Mouse (Mus musculus) urinary bladder, postnatal 36 days (tissue): Measurements from ENCODE around the gene Myo3b.

ENCODE experiments used
- DNase-seq, 2 experiments: peaks; one replicate each; pipeline ENCODE4 v3.0.0; 2022; ENCODE audit warnings: low spot score in 2 of 2, mixed read lengths in 1 of 2

The Myo3b gene

GRCm38 (mm10) chr2:70352435-70353165 is 313.7 kb downstream of the Myo3b start:
- no peak for DNase-seq

DNA sequence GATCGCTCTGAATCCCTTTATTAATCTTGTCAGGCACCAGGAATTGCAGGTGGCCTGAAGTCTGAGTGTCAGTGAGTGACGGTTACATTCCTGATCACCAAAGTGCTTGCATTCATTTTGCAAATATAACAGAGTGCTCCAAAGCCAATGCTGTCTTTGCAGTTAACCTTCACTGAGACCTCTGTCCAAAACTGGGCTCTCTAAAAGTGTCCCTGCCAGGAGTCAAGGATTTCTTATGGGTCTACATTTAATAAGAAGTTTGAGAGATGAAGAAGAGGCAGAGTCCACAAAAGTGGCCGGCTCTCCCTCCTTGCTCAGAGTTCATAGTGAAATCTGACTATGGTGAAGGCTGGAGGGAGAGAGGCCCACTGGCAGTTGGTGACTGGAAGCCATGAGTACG is 315.1 kb downstream of the Myo3b start:
- DNase-seq = no peak

DNA sequence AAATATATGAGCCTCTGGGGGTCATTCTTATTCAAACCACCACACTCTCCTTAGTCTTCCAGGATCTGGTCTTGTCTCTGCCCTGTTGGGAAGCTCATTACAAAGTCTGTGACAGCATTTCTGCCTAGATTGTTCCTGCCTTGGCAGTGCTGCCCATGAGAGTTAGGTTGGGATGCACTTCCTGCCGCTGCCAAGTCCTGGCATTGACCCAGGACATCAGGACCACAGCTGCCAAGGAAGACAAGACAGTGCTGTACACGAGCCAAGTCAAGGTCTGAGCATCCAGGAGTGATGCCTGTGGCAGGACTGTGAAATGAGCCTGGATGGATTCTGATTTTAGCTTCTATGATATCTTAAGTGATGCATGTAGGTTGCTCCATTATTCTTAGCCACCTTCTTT is 316.1 kb downstream of the Myo3b start:
- no peak for DNase-seq

DNA sequence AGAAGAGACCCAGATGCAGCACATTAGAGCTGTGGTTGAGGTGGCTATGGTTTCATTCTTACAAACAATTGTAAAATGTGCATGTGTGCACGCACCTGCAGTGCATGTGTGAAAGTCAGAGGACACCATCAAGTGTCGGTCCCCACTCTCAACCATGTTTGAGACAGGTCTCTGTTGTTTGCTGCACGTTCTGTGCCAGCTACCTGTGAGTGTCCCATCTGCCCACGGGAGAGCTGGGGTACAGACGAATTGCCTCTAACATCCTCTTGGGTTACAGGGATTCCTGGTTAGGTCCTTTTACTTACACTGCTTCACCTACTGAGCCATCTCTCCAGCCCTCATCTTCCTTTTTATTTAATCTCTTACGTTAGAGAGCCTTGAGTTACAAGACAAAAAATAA is 330.5 kb downstream of the Myo3b start:
- DNase-seq = no peak

DNA sequence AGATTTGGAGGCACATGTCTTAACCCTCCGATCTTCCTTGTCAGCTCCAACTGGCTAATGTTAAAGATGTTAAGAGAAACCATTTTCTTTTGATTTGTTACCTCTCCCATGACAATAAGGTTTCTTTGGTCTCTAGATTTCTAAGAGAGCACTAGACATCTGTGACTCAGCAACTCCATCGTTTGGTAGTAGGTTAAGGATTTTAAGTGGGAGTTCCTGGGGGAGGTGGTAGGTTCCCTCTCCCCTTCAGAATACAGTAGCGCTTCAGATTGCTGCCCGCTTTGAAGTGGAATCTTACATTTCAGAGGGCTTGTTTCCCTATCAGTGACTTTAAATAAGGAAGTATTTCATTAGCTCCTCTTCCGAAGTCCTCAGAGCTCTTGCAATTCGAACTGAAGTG is 340.4 kb downstream of the Myo3b start:
- DNase-seq = no peak

GRCm38 (mm10) chr2:70379939-70380338 is 341.0 kb downstream of the Myo3b start:
- no peak for DNase-seq

GRCm38 (mm10) chr2:70388645-70389044 is 349.7 kb downstream of the Myo3b start:
- DNase-seq = peak in 1 of 2 experiments; percentile 2

DNA sequence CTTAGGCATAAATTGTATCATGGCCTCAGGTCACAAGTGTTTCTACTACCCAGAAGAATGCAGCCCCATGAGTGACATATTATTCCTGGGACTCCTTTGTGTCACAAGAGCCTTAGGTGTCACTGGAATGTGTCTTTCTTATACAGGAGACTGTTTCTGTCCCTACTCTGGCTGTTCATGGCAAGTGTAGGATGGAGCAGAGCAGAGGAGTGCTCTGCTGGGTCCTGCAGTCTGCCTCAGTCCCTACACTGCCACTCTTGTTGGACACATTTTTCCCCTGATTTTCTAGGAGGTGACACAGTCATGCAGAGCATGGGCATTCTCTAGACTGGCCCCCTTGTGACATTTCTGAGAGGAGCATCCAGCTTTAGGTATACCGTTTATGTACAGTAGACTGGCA is 350.2 kb downstream of the Myo3b start:
- no peak for DNase-seq

- DNase-seq = no peak
These were observed 358.9 kb downstream of the Myo3b start for GRCm38 (mm10) chr2:70397734-70398276.

- DNase-seq = no peak
These were observed 360.7 kb downstream of the Myo3b start for GRCm38 (mm10) chr2:70399441-70400115.

DNA sequence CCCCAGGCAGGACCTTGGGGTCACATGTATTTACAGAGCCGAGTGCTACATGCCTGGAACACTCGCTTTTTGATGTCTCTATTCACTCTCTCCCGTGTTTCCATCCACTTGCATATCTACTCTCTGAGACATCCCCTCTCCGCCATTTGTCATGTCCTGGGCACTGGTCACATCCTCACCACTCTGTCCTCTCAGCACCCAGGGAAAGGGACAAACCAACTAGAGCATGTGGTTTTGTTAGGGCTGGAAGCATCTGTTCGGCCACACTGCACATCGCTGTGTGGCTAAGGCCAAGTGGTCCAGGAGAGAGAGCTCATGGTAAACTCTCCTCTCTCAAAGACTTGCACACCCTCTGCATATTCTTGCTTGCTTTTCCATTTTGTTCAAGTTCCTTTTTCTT is 361.4 kb downstream of the Myo3b start:
- no peak for DNase-seq

GRCm38 (mm10) chr2:70404301-70404700 is 365.4 kb downstream of the Myo3b start:
- no peak for DNase-seq

DNA sequence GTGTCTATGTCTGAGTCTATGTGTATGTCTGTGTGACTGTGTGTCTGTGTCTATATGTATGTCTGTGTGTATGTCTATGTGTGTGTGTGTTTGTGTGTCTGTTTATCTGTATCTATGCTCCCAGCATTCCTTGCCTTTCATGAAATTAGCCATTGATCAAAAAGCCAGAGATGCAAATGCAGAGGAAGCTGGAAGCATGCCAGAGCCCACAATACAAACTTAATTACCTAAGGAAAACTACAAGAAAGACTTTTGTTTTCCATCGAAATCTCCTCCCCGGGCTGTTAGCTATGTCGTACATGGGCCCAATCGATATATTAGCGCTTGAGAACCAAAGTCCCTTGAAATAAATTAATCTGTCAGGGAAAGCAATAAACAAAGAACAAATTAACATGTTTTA is 367.9 kb downstream of the Myo3b start:
- DNase-seq = no peak

- no peak for DNase-seq
These were observed 368.8 kb downstream of the Myo3b start for GRCm38 (mm10) chr2:70407729-70408128.

- DNase-seq = no peak
These were observed 371.5 kb downstream of the Myo3b start for GRCm38 (mm10) chr2:70410298-70410885.

GRCm38 (mm10) chr2:70412315-70412714 is 373.4 kb downstream of the Myo3b start:
- no peak for DNase-seq

DNA sequence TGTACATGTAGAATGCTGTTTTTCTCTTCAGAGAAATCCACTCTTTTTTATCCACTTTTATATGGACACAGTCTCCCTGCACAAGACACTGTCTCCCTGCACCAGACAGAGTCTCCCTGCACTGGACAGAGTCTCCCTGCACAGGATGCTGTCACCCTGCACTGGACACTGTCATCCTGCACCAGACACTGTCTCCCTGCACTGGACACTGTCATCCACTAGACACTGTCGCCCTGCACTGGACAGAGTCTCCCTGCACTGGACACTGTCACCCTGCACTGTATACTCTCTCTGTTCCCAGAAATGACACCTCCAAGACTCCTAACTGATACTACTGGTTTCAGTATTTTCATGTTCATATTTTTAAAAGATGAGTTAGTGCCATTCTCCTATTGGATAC is 375.5 kb downstream of the Myo3b start:
- DNase-seq = no peak

GRCm38 (mm10) chr2:70415521-70415920 is 376.6 kb downstream of the Myo3b start:
- DNase-seq = no peak

- DNase-seq = no peak
These were observed 380.4 kb downstream of the Myo3b start for GRCm38 (mm10) chr2:70419336-70419735.

DNA sequence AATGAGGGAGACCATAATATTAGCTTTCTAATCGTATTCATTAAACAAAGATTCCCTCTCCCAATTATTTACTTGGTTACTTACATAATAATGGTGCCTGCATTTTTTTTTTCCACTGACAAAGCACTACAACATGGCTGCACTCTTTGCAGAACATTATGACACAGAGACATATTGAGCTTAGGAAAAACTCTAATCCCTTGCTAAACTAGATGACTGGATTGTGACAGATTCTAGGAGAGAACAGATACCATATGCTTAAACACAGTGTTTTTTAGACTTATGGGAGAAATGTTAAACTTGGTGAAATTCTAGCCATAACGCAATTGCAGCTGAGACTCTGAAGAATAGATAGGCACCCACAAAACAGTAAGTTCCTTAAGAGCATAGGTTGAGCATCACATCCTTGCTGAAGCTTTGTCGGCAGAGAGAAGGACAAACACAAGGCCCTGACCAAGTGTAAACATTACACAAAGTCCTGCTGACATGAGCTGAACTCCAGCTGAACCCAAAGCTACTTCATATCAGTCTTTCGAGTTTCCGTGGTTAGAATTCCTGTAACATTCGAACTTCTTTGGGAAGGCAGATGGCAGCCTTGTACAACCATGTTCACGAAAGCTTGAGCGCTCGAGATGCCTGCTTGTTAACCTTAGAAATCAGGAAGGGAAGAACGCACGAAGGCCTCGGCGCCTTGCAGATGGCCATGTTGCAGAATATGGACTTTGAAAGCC is 382.4 kb downstream of the Myo3b start:
- DNase-seq = no peak

DNA sequence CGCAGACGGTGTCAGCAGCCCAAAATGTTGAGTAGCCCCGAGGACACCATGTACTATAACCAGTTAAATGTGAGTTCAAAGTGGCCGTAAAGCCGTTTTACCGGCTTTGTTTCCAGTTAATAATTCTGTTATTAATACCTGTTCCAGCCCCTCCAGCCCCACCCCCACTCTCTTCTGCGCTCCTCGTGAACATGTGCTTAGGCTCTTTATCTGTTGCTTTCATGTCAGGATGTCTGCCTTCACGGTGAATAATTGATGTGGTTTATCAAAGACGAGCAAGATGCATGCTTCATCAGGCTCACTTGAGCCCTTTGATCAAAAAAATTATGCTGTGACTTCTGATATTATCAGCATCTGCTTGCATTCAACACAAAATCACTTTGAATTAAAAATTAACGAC is 386.7 kb downstream of the Myo3b start:
- DNase-seq = no peak

GRCm38 (mm10) chr2:70443035-70443434 is 404.1 kb downstream of the Myo3b start:
- DNase-seq = no peak
